Comparison of ENCODE assay signal across 13 mouse cellular contexts in the genomic region with DNA sequence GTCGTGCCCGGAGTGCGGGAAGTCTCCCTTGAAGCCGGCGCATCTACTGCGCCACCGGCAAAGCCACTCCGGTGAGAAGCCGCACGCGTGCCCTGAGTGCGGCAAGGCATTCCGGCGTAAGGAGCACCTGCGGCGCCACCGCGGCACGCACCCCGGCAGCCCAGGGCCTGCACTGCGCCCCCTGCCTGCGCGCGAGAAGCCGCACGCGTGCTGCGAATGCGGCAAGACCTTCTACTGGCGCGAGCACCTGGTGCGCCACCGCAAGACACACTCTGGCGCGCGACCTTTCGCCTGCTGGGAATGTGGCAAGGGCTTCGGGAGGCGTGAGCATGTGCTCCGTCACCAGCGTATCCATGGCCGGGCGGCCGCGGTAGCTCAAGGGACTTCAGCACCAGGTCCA. TPM values are rescaled to one million over a fixed set of nuclear protein-coding genes. Genes with fewer than 3 reads are reported as not detected.
DNase-seq lines count a peak whose midpoint lies in the region; ATAC-seq and TF ChIP-seq lines count a peak whose summit lies in the region.
"Had no signal": no experiment of that assay in that cellular context is flagged by ENCODE, and none has a peak within 500 bp of the region (broad histone marks: within the 10 kb centered on the region; RNA-seq: fewer than 3 reads in every experiment).

No protein-coding gene starts in this region.

- H3K36me3 ChIP-seq in intestine, embryonic 15.5 days: peaks cover 35% of the 10 kb centered on the region
- H3K36me3 ChIP-seq in intestine, embryonic 16.5 days (ENCODE audit: control insufficient read depth, insufficient read depth, low read length): peaks cover 21% of the 10 kb centered on the region; the same call in 1 of the 2 replicates
- peaks cover 57% of the 10 kb centered on the region for H3K36me3 ChIP-seq in limb, embryonic 10.5 days

- no peaks in the 10 kb centered on the region for H3K27me3 ChIP-seq in cerebellum, adult 2 months (ENCODE audit: control insufficient read depth, insufficient read depth, low read length)
- no peaks in the 10 kb centered on the region for H3K27me3 ChIP-seq in intestine, embryonic 15.5 days (replicated peaks)
- no peaks in the 10 kb centered on the region for H3K27me3 ChIP-seq in intestine, embryonic 16.5 days (replicated peaks; ENCODE audit: control insufficient read depth, insufficient read depth, low read length)
- peaks cover 21% of the 10 kb centered on the region for H3K27me3 ChIP-seq in limb, embryonic 10.5 days (ENCODE audit: low read depth, poor library complexity, severe bottlenecking)

- H3K27ac ChIP-seq in cerebellum, adult 2 months (ENCODE audit: insufficient read depth, low read length): no peak overlapping the region
- H3K27ac ChIP-seq in intestine, embryonic 15.5 days: no peak overlapping the region
- H3K27ac ChIP-seq in intestine, embryonic 16.5 days (ENCODE audit: low read length): no peak overlapping the region
- H3K27ac ChIP-seq in limb, embryonic 10.5 days: no peak overlapping the region

- no peak overlapping the region for H3K4me2 ChIP-seq in intestine, embryonic 15.5 days (replicated peaks)
- H3K4me2 ChIP-seq in intestine, embryonic 16.5 days (ENCODE audit: low read depth, low read length): no peak overlapping the region

- no peak for TF ChIP-seq CTCF in cerebellum, adult 2 months (IDR thresholded peaks at IDR 0.05; ENCODE audit: borderline replicate concordance, insufficient read depth, low read depth, low read length)

- no peak overlapping the region for H3K9ac ChIP-seq in intestine, embryonic 15.5 days
- H3K9ac ChIP-seq in intestine, embryonic 16.5 days (ENCODE audit: low read depth, low read length): no peak overlapping the region

- peak; percentile 26; the same call in 1 of the 2 replicates for ATAC-seq in intestine, embryonic 15.5 days
- ATAC-seq in intestine, embryonic 16.5 days: no peak

- peaks cover 13% of the 10 kb centered on the region for H3K4me1 ChIP-seq in cerebellum, adult 2 months (ENCODE audit: control insufficient read depth, insufficient read depth, low read length)
- no peaks in the 10 kb centered on the region for H3K4me1 ChIP-seq in intestine, embryonic 15.5 days (replicated peaks)
- no peaks in the 10 kb centered on the region for H3K4me1 ChIP-seq in intestine, embryonic 16.5 days (ENCODE audit: control insufficient read depth, insufficient read depth, low read length)
- peaks cover 4% of the 10 kb centered on the region for H3K4me1 ChIP-seq in limb, embryonic 10.5 days

- H3K4me3 ChIP-seq in cerebellum, adult 2 months (replicated peaks; ENCODE audit: insufficient read depth, low read depth, low read length): no peak overlapping the region
- H3K4me3 ChIP-seq in intestine, embryonic 15.5 days (replicated peaks): no peak overlapping the region
- no peak overlapping the region for H3K4me3 ChIP-seq in intestine, embryonic 16.5 days (ENCODE audit: low read length)
- peak overlapping the region; percentile 15; the same call in 1 of the 2 replicates for H3K4me3 ChIP-seq in limb, embryonic 10.5 days

- peak; percentile 50 to 52 for DNase-seq in cerebellum, adult 2 months
- no peak for DNase-seq in cerebellum, adult 11 months
- peak; percentile 59 for DNase-seq in cerebellum, adult 9-10 months
- DNase-seq in limb, embryonic 10.5 days (ENCODE audit: low spot score): peak; percentile 47
- no peak for DNase-seq in adrenal gland, postnatal 14 days
- DNase-seq in thymus, postnatal 4 days: no peak
- DNase-seq: gastrocnemius, postnatal 10 days; lung, adult 2 months had no signal

- H3K9me3 ChIP-seq in intestine, embryonic 15.5 days: no peaks in the 10 kb centered on the region
- no peaks in the 10 kb centered on the region for H3K9me3 ChIP-seq in intestine, embryonic 16.5 days (ENCODE audit: control insufficient read depth, low read length)
- no peaks in the 10 kb centered on the region for H3K9me3 ChIP-seq in limb, embryonic 10.5 days (replicated peaks)

- no peak for TF ChIP-seq POLR2A in cerebellum, adult 2 months (IDR thresholded peaks at IDR 0.05; ENCODE audit: borderline replicate concordance, insufficient read depth, low read length)

- 40% methylated on average over 45 of the region's 45 CpGs for WGBS in cerebellum, adult 2 months
- 44% methylated on average over 45 of the region's 45 CpGs for WGBS in intestine, embryonic 15.5 days
- 44% methylated on average over 45 of the region's 45 CpGs for WGBS in intestine, embryonic 16.5 days
- WGBS in limb, embryonic 10.5 days: 52% methylated on average over 45 of the region's 45 CpGs

RNA-seq across cellular contexts. Expression of a gene that starts 7.3 kb away (rescaled TPM):
- not detected in 2 replicates for polyA plus RNA-seq in cerebellum, adult 2 months (2012; rRNA removed)
- not detected in 2 replicates for polyA plus RNA-seq in intestine, embryonic 15.5 days (2015; fragmentation: Nextera tagmentation; extraction: Ambion mirVana)
- polyA plus RNA-seq in intestine, embryonic 16.5 days (2015; fragmentation: Nextera tagmentation; extraction: Ambion mirVana): not detected in 2 replicates
- not detected in 2 replicates for polyA plus RNA-seq in limb, embryonic 10.5 days (2016; fragmentation: Nextera tagmentation; extraction: Ambion mirVana)
- not detected in 2 replicates for total RNA-seq in adrenal gland, postnatal 14 days (2021)
- total RNA-seq: gastrocnemius, postnatal 10 days; layer of hippocampus, postnatal 10 days; monocyte, adult 5-6 weeks had no signal
- polyA plus RNA-seq: lung, adult 2 months; stomach, embryonic 16.5 days had no signal

RNA-seq across cellular contexts. Expression of a gene that starts 17.5 kb away (rescaled TPM):
- polyA plus RNA-seq in cerebellum, adult 2 months (2012; rRNA removed): 52.0 and 52.2 TPM in 2 replicates
- polyA plus RNA-seq in intestine, embryonic 15.5 days (2015; fragmentation: Nextera tagmentation; extraction: Ambion mirVana): 43.2 and 43.4 TPM in 2 replicates
- polyA plus RNA-seq in intestine, embryonic 16.5 days (2015; fragmentation: Nextera tagmentation; extraction: Ambion mirVana): 34.6 and 35.3 TPM in 2 replicates
- polyA plus RNA-seq in limb, embryonic 10.5 days (2016; fragmentation: Nextera tagmentation; extraction: Ambion mirVana): 85.6 and 88.3 TPM in 2 replicates
- total RNA-seq in adrenal gland, postnatal 14 days (2021): 21.5 and 23.0 TPM in 2 replicates

RNA-seq across cellular contexts. Expression of a gene that starts 32.5 kb away (rescaled TPM):
- not detected in 2 replicates for polyA plus RNA-seq in cerebellum, adult 2 months (2012; rRNA removed)
- not detected in 2 replicates for polyA plus RNA-seq in intestine, embryonic 15.5 days (2015; fragmentation: Nextera tagmentation; extraction: Ambion mirVana)
- not detected in 2 replicates for polyA plus RNA-seq in intestine, embryonic 16.5 days (2015; fragmentation: Nextera tagmentation; extraction: Ambion mirVana)
- not detected in 2 replicates for polyA plus RNA-seq in limb, embryonic 10.5 days (2016; fragmentation: Nextera tagmentation; extraction: Ambion mirVana)
- not detected in 2 replicates for total RNA-seq in adrenal gland, postnatal 14 days (2021)
- total RNA-seq: gastrocnemius, postnatal 10 days; layer of hippocampus, postnatal 10 days; monocyte, adult 5-6 weeks had no signal
- polyA plus RNA-seq: lung, adult 2 months; stomach, embryonic 16.5 days had no signal

RNA-seq across cellular contexts. Expression of a gene that starts 33.7 kb away (rescaled TPM):
- 45.2 and 45.9 TPM in 2 replicates for polyA plus RNA-seq in cerebellum, adult 2 months (2012; rRNA removed)
- polyA plus RNA-seq in intestine, embryonic 15.5 days (2015; fragmentation: Nextera tagmentation; extraction: Ambion mirVana): 27.4 and 29.8 TPM in 2 replicates
- polyA plus RNA-seq in intestine, embryonic 16.5 days (2015; fragmentation: Nextera tagmentation; extraction: Ambion mirVana): 20.6 and 20.9 TPM in 2 replicates
- 29.8 and 32.4 TPM in 2 replicates for polyA plus RNA-seq in limb, embryonic 10.5 days (2016; fragmentation: Nextera tagmentation; extraction: Ambion mirVana)
- total RNA-seq in adrenal gland, postnatal 14 days (2021): 45.4 and 51.4 TPM in 2 replicates

Comparison
In these comparisons a context has a peak if more than half of its experiments do, and no peak if none do; other contexts are left out.
1. DNase-seq: peak in cerebellum, adult 2 months (2 of 2), cerebellum, adult 9-10 months (single experiment) and limb, embryonic 10.5 days (single experiment); none in cerebellum, adult 11 months (single experiment), adrenal gland, postnatal 14 days (single experiment) and thymus, postnatal 4 days (single experiment).